Mouse (Mus musculus): ENCODE results near the gene Zfp768.

GRCm38 (mm10) chr7:127378310-127378921 lies 33.0 kb upstream of the Zfp768 start:
- TF ChIP-seq CTCF (IDR thresholded peaks at IDR 0.05; ENCODE audit: low read depth, low read length): no peak
- no peak for TF ChIP-seq POLR2AphosphoS5 (IDR thresholded peaks at IDR 0.05; ENCODE audit: insufficient replicate concordance, low read depth, low read length)
- TF ChIP-seq GATA1 (IDR thresholded peaks at IDR 0.05; ENCODE audit: borderline replicate concordance, low read length): no peak
